Mouse (Mus musculus) liver (tissue): ENCODE results near the gene Ttll9.
A peak's percentile ranks its signal among the peaks of the same experiment; 100 is the strongest.

Source experiments
- DNase-seq: peaks from one replicate; pipeline ENCODE4 v3.0.0-alpha.2; 2020; ENCODE audit warnings: mixed read lengths

Gene Ttll9

GRCm38 (mm10) chr2:153014758-153015593 lies 52.7 kb downstream of the Ttll9 start, which contains the start of gene Pdrg1:
Gene Pdrg1 (minus strand): TSS chr2:153015427.
- DNase-seq, result peak; percentile 93

GRCm38 (mm10) chr2:153015804-153016203 lies 53.5 kb downstream of the Ttll9 start:
- no peak for DNase-seq

DNA sequence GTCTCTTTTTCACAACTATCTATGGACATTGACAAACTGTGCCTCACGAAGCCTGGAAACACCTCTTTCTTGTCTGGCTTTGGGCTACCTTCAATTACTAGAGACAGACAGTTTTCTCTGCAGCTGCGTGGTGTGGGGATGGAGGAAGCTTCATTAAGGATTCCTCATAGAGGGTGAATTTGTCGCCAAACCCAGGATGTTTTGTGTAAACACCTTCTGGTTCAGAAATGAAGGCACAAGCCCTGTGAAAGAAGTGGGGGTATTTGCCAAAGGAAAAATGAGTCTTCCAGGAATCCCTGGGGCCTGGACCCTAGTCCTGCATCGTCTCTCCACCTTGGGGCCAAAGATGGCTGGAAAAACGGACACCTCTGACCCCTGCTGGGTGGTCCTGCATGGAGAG lies 54.5 kb downstream of the Ttll9 start:
- DNase-seq, result no peak

GRCm38 (mm10) chr2:153019355-153019754 lies 57.1 kb downstream of the Ttll9 start:
- no peak for DNase-seq

DNA sequence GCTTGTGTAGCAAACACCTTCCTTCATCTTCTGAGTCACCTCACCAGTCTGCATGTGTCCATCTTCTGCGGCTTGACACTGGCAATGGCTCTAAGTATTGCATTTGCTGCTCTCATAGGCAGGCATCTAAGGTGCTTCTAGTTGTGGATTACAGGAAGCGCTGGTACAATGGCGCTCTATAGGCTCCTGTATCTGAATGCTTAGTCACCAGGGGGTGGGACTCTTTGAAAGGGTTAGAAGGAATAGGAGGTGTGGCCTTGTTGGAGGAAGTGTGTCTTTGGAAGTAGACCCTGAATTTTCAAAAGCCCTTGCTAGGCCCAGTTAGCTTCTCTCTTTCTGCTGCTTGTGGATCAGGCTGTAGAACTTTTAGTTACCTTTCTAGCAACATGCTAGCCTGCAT lies 58.9 kb downstream of the Ttll9 start:
- no peak for DNase-seq

DNA sequence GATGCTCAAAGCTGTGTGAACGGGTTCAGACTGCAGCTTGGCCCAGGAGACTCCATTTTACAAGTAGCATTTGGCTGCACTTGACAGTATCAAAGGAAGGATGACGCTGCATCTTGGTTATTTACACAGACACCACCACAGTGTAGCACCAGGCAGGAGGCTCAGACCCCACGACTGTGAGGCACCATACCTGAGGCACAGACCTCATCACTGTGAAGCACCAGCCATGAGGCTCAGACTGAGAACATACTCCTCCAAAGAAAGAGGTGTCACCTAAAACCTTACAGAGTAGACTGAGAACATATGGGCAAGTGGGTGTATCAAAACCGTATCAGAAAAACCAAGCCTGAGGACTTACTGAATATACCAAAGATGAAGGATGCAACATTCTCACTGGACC lies 60.6 kb downstream of the Ttll9 start:
- DNase-seq, result no peak

DNA sequence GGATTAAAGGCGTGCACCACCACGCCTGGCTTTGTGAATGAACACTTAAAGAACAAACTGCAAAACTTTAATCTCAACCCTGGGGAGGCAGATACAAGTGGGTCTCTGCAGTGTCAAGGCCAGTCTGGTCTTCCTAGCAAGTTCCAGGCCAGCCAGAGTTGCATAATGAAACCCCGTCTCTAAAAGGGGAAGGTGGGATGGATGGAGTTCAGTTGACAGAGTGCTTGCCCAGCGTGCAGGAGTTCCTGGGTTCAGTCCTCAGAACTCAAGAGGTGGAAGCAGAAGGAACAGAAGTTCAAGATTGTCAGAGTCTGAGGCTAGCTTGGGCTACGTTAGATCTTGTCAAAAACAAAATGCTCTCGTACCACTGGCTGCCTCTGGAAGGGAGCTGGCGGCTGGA lies 63.8 kb downstream of the Ttll9 start:
- DNase-seq, result no peak

DNA sequence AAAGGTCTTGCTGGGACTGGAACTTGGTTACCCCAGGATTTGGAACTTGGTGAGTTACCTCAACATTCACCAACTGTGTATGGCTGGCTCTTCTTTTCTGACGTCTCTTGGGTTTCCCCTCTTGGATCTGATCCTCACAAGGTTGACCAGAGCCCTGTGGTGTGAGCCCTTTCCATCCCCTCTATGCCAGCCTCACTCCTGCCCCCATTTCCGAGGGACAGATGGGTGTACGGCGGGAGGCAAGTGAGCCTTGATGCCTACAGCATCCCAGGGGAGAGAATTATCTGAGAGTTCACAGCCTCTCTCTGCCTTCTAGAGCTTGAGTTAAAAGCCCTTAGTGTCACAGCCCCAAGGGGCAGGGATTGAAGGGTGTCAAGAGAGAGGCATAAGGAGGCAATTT lies 65.2 kb downstream of the Ttll9 start:
- no peak for DNase-seq

GRCm38 (mm10) chr2:153030422-153030821 lies 68.1 kb downstream of the Ttll9 start:
- DNase-seq, result no peak

DNA sequence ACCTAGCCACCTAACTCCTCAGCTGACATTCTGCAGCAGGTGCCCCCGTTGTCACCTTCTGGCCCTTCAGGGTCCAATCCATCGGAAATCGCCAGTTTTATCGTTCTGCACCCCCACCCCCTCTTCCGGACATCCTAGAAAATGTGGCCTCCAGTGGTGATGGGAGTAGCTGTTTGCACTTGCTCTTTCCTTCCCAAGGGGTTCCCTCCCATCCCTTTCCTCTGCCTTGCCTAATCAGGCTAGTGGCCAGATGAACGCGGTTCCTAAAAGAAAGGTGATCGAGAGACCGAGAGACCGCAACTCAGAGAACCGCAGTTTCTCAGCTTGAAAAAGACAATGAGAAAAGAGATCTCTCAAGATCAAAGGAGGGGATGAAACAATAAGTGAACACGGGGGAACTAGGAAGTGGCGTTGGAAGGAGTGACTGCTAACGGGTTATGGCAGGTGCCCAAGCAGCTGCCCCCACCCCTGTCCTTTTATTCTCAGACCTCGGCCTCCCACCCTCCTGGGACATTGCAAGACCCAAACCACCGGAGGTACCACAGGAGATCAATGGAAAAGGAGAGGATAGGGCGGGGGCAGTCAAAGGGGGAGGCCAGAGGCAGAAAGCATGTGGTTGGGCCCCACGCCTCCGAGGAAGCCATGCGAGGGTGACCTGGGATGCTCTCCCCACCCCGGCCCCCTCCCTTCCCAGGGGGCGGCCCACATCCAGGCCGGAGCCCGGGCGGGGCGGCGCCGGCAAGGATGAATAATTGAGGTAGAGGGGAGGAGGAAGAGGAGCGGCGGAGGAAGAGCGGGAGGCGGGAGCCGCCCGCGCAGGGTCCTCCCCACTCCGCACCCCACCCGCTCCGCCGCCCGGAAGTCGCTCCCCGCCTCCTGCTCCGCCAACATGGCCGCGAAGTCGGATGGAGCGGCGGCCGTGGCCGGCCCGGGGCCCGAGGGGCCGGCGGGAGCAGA lies 69.1 kb downstream of the Ttll9 start, which contains the start of gene Xkr7:
TSS of gene Xkr7 (plus strand) at position 727 of the 957 bp plus-strand sequence.
- no peak for DNase-seq

DNA sequence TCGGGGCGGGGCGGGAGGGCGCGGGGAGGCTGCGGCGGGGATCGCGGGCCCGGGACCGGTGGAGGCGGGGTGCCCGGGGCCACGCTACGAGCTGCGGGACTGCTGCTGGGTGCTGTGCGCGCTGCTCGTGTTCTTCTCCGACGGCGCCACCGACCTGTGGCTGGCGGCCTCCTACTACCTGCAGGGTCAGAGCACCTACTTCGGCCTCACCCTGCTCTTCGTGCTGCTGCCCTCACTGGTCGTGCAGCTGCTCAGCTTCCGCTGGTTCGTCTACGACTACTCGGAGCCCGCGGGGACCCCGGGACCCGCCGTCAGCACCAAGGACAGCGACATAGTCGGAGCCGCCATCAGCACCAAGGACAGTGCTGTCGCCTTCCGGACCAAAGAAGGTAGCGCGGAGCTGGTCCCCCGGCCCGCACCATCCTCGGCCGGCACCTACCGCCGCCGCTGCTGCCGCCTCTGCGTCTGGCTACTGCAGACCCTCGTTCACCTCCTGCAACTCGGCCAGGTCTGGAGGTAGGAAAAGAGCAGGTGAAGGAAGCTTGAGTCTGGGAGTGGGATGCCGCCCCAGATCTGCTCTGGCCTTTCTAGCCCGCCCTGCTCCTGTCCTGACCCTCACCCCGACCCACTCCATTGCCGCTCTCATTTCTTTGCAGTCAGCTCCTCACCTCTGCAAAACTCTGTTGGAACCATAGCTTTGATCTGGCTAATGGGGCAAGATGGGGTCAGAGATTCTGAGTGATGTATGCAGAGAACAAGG lies 70.0 kb downstream of the Ttll9 start:
- peak; percentile 78 for DNase-seq

- DNase-seq, result no peak
Observed at GRCm38 (mm10) chr2:153032973-153033372, 70.7 kb downstream of the Ttll9 start.

DNA sequence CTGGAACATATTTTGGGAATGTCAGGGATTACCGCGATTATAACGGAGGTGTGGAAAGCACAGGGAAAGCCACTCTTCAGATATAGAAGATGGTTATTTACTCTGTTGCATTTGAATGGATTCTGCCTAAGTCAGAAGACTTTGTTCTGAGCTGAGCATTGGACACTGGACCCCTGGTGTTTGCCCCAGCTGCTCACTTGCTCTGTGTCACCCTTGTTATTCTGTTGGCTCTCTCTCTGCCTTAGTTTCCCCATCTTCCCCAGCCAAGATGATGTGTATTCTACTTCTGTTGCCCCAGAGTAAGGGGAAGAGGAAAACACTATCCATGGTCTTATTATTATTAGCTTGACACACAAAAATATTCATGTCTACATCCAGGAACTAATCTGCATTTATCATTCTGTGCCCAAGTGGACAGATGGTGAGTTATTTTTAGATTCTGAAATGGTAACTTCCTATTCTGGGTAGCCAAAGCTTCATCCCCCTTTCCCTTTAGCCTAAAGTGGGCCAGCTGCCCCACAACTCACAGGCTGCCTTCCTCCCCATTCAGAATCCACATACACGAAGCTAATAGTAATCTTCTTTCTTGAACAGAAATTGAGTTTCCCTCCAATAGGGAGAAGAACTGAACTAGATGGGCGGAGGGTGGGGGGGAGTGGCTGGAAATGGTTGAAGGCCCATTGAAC lies 71.4 kb downstream of the Ttll9 start:
- DNase-seq, result no peak

GRCm38 (mm10) chr2:153036690-153037089 lies 74.4 kb downstream of the Ttll9 start:
- no peak for DNase-seq

DNA sequence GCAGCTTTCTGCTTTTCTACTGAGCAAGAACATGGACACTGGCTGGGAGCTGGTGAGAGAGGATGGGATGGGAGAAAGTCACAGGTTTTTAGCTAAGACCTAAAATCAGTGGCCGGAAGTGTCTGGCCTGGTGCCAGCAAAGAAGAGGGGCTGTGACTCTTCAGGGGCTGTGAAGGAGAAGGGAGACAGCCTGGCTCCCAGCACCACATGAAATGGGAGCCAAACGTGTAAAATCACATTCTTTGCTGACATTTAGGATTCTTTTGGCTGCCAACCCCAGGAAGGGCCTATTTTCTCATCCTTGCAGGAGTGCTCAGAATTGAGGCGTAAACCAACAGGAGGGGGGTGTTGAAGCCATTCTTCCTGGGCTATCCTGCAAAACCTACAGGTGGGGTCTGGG lies 81.6 kb downstream of the Ttll9 start:
- no peak for DNase-seq

GRCm38 (mm10) chr2:153045884-153046299 lies 83.6 kb downstream of the Ttll9 start:
- DNase-seq, result peak; percentile 45

DNA sequence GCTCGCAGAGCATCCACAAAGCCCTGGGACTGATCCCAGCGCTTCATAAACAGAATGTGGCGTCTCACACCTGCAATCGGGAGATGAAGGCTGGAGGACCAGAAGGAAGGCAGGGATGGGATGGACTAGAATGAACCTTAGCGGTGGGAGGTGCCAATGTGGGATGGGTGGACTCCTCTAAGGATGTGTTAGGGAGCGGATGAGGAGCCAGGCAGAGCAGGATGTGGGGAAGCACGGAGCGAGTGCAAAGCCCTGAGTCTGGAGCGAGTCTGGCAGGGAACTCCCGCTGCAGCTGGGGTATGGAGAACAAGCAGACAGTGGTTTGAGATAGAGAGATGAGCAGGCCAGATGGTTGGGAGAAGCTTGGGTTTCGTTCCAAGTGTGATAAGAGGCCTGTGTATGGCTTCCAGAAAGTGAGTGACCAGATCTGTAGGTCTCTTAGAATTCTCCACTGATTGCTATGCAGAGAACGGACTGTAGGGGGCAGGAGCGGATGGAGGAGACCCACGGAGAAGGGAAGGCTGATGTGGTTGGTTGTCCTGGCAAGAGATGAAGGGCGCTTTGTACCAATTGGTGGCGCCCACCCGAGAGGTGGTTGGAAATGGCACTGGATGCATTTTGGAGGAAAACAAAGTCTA lies 85.7 kb downstream of the Ttll9 start:
- DNase-seq, result peak; percentile 47

DNA sequence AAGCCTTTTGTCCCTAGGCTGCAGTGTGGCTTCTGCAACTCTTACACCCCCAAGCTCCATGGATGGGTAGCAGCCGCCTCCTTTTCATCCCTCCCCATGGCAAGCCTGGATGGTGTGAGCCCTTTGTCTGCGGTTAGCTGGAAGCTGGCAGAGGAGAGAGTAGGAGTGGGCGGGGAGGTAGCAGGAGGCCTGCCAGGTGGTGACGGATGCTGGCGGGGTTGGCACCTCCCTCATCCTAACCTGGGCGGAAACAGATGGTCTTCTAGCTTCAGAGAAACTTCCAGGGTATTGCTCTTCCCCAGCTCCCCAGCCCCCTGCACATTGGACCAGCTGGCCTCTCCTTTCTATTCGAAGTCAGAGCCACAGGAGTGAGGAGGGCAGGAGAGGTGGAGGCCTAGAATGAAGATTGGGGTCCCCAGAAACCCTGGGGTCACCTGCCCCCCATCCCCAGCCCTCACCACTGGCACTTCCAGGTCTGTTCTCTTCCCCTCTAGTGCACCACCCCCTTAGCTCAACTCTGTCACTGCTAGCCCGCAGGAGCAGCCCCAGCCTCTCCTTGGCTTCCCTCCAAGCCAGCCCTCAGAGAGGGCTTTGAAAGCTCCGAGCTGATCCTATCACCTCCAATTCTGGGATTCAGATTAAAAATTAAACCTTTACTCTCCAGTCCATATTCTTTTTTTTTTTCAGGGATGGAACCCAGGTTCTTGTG lies 87.2 kb downstream of the Ttll9 start:
- DNase-seq, result no peak

- no peak for DNase-seq
Observed at GRCm38 (mm10) chr2:153049997-153050358, 87.7 kb downstream of the Ttll9 start.

GRCm38 (mm10) chr2:153051095-153051494 lies 88.8 kb downstream of the Ttll9 start:
- DNase-seq, result no peak

- no peak for DNase-seq
Observed at GRCm38 (mm10) chr2:153051537-153051936, 89.3 kb downstream of the Ttll9 start.
